Mouse (Mus musculus): Measurements from ENCODE around the gene Hyal6.
A peak's percentile ranks its signal among the peaks of the same experiment; 100 is the strongest.

The Hyal6 gene

DNA sequence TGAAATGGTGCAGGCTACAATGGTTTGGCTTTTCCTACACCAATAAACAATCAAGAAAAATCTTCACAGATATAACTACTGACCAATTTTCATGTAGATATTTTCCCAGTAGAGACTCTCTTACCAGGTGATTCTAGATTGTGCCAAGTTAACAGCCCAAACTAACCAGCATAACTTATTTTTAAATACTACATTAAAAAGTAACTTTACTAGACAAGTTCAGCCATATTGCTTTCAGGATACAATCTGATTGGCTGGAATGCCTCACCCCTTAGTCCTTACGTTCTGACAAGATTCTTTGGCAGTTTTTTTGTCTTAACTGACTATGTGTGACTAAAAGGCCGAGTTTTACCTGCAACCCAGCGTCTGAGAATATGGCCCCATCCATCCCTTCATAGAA, at the start of gene Hyal6:
TSS of gene Hyal6 (plus strand) at position 301 of the 400 bp plus-strand sequence.
- DNase-seq = no peak

- no peak for DNase-seq
Measured at GRCm38 (mm10) chr6:24687871-24688270, 45.2 kb upstream of the Hyal6 start.

GRCm38 (mm10) chr6:24694455-24695410, 38.3 kb upstream of the Hyal6 start:
- no peak for DNase-seq

DNA sequence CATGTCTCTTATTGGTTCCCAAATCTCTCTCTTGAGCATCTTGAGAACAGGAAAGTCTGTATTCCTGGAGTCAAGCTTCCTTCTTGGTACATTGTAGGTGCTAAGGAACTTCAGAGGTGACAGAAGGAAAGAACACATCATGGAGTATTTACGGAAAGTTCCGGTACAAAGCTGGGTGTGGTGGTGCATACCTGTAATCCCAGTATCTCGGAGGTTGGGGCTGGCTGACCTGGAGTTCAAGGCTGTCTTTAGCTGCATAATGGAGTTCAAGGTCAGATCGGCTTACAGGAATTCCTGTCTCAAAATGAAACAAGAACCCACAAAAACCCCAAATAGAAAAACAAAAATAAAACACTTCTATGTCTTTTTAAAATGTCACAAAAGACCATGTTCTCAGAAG, 36.9 kb upstream of the Hyal6 start:
- DNase-seq = no peak

GRCm38 (mm10) chr6:24697216-24697615, 35.8 kb upstream of the Hyal6 start:
- no peak for DNase-seq

DNA sequence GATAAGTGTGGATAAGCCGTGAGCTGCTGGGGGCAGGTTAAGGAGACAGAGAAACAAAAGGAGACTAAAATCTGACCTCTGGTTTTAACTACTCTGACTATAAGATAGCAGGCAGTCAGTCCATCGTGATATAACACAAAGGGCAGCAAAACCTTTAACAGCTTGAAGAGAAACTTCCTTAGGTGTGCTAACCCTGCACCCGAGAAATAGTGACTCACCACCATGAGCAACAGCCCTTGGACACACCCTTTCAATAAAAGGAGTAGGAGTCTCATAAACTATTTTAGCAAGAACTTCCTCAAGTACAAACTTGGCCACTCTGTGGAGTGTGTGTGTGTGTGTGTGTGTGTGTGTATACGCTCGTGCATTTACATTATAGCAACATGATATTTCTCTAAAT, 26.0 kb upstream of the Hyal6 start:
- DNase-seq = no peak

GRCm38 (mm10) chr6:24707499-24707898, 25.5 kb upstream of the Hyal6 start:
- DNase-seq = no peak

- peak; percentile 43 for DNase-seq
Measured at GRCm38 (mm10) chr6:24721317-24722099, 11.5 kb upstream of the Hyal6 start.

- DNase-seq = no peak
Measured at GRCm38 (mm10) chr6:24728130-24728529, 4.9 kb upstream of the Hyal6 start.

- DNase-seq = no peak
Measured at GRCm38 (mm10) chr6:24734565-24734964, 1.5 kb downstream of the Hyal6 start.

- no peak for DNase-seq
Measured at GRCm38 (mm10) chr6:24748029-24748428, 15.0 kb downstream of the Hyal6 start, which contains the start of gene Hyal4. TSS of gene Hyal4 (plus strand) at chr6:24748329.

- DNase-seq = no peak
Measured at GRCm38 (mm10) chr6:24759281-24759680, 26.2 kb downstream of the Hyal6 start.

DNA sequence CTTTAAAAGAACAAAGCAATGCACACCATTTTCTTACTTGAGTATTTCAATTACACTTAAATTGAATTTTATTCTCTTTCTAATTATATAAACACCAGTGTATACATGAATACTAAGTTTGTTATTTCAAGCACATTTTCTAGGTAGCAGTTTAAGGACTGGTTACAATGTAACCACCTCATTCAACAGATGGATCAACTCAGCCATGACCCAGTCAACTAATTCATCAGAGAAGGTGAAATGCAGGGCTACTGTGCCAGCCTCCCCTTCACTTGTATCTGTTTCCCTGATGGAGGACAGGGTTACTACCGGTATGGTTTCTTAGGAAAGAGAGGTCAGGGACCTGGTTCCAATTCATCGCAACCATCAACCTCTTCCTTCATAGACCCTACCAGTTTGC, 33.2 kb downstream of the Hyal6 start:
- DNase-seq = no peak

DNA sequence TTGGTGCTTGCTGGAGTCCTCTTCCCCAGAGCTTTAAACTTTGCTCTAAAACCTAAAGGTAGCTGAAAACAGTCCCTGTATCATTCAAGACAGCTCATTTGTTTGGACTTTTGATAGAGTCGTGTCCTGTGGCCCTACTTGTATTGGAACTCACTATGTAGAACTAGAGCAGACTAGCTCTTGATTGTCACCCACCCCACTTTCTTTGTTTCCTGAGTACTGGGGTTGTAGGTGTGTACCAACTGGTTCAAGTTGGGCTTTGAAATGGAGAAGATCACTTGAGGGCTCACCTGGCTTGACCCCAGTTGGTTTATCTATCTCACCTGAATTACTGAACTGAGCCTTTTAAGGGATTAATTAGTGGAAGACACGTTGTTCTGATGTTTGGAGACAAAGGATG, 46.1 kb downstream of the Hyal6 start:
- no peak for DNase-seq

GRCm38 (mm10) chr6:24790888-24791287, 57.8 kb downstream of the Hyal6 start, which contains the start of gene Spam1:
TSS of gene Spam1 (plus strand) at chr6:24791188.
- no peak for DNase-seq

All from right cerebral cortex, postnatal 4 days (tissue).